Mouse (Mus musculus): Measurements from ENCODE around the gene Ddah1. TPM values are rescaled to one million over a fixed set of nuclear protein-coding genes. Genes with fewer than 3 reads are reported as not detected.
A peak's percentile ranks its signal among the peaks of the same experiment; 100 is the strongest.

Ddah1 gene
- polyA plus RNA-seq, 1 experiment from 2014 or later, result 71.2 TPM

DNA sequence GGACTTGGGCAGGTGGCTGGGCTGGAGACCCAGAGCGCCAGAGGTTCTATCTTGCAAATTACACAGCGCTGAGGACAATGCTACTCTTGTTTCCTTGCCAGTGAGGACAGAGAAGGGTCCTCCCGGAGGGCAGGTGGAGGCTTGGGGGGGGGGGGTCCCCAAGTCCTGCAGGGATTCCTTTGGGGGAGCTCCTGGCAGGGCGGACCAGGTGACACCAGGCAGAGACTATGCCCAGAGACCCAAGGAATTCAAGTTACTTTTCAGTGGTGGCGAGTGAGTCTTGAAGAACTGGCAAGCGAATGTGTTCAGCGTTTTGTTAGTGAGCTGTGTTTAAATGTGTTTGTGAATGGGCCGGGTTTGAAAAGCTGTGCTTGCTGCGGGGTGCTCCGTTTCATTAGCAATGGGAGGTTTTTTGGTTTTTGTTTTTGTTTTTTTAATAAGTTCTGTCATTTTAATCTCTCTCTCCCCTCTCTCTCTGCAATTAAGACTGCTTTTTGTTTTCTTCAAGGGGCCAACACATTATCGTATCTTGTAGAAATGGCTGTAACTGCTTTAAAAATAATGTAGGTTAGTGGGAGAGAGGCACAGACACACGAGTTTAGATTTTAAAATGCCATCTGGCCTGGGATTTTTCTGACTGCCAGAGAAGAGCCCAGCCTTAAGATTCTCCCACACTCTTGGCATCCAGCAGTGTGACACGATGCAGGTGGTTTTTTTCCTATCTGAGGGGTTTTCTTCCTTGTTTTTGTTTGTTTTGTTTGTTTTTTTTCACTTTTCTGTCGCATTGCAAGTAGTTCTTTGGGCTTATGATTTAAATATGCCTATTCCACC, 1.1 kb downstream of the Ddah1 start:
- ATAC-seq (replicated peaks; ENCODE audit: low FRiP score), result peak; percentile 79
- Histone ChIP-seq H3K4me2 (ENCODE audit: low read depth, low read length, severe bottlenecking) (peak overlapping the region; percentile 97), H3K4me1 (replicated peaks; ENCODE audit: control insufficient read depth, insufficient read depth, low read length) (peaks cover 5% of the 10 kb centered on the region; the same call in 1 of the 2 replicates), H3K27me3 (ENCODE audit: control insufficient read depth, insufficient read depth, low read length) (peaks cover 4% of the 10 kb centered on the region; the same call in 1 of the 2 replicates), H3K36me3 (ENCODE audit: control insufficient read depth, insufficient read depth, low read length) (no peaks in the 10 kb centered on the region), H3K27ac (ENCODE audit: low read depth, low read length) (peak overlapping the region; percentile 77), H3K9ac (ENCODE audit: low read length) (peak overlapping the region; percentile 90), H3K9me3 (ENCODE audit: control insufficient read depth, low read length) (no peaks in the 10 kb centered on the region), H3K4me3 (ENCODE audit: low read depth, low read length) (peak overlapping the region; percentile 61)
- 6% methylated on average over 14 of the region's 14 CpGs for WGBS
- no peak for DNase-seq (ENCODE audit: low spot score)

GRCm38 (mm10) chr3:145760547-145760946, 2.1 kb downstream of the Ddah1 start:
- Histone ChIP-seq H3K27ac (ENCODE audit: low read depth, low read length) (no peak overlapping the region), H3K4me3 (ENCODE audit: low read depth, low read length) (no peak overlapping the region), H3K4me1 (replicated peaks; ENCODE audit: control insufficient read depth, insufficient read depth, low read length) (peaks cover 7% of the 10 kb centered on the region), H3K4me2 (ENCODE audit: low read depth, low read length, severe bottlenecking) (no peak overlapping the region), H3K36me3 (ENCODE audit: control insufficient read depth, insufficient read depth, low read length) (no peaks in the 10 kb centered on the region), H3K9ac (ENCODE audit: low read length) (no peak overlapping the region), H3K27me3 (ENCODE audit: control insufficient read depth, insufficient read depth, low read length) (peaks cover 4% of the 10 kb centered on the region; the same call in 1 of the 2 replicates), H3K9me3 (ENCODE audit: control insufficient read depth, low read length) (no peaks in the 10 kb centered on the region)
- ATAC-seq (replicated peaks; ENCODE audit: low FRiP score) (no peak), DNase-seq (ENCODE audit: low spot score) (no peak)
- 87% methylated on average over 3 of the region's 3 CpGs for WGBS

DNA sequence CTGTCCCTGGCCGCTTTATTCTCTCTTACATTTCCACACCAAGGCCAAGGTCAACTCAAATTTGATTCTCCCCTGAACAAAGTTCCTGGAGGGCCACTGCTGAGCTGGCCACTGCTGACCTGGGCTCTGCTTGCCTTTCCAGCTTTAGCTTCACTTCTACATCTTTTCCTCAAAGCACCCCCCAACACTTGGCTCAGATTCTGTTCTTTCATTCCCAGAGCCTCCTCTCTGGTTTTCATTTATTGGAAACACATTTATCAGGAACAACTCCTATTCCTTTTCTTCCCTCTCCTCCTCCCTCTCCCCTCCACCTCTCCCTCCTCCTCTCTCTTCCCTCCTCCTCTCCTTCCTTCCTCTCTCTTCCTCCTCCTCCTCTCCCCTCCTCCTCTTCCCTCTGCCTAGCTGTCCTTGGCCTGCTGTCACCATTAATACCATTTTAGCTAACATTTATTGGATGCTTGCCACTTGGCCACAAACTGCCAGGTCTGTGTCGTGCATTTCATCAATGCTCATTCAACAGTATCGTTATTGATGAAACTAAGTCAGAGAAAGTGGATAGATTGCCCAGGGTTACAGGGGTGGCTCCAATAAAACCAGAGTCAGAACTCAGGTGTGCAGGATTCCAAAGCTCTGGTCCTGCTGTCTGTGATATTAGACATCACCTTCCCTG, 3.2 kb downstream of the Ddah1 start:
- Histone ChIP-seq H3K9ac (ENCODE audit: low read length) (no peak overlapping the region), H3K4me1 (replicated peaks; ENCODE audit: control insufficient read depth, insufficient read depth, low read length) (peaks cover 7% of the 10 kb centered on the region), H3K9me3 (ENCODE audit: control insufficient read depth, low read length) (no peaks in the 10 kb centered on the region), H3K36me3 (ENCODE audit: control insufficient read depth, insufficient read depth, low read length) (no peaks in the 10 kb centered on the region), H3K4me2 (ENCODE audit: low read depth, low read length, severe bottlenecking) (no peak overlapping the region), H3K4me3 (ENCODE audit: low read depth, low read length) (no peak overlapping the region), H3K27me3 (ENCODE audit: control insufficient read depth, insufficient read depth, low read length) (peaks cover 4% of the 10 kb centered on the region; the same call in 1 of the 2 replicates), H3K27ac (ENCODE audit: low read depth, low read length) (no peak overlapping the region)
- no peak for ATAC-seq (replicated peaks; ENCODE audit: low FRiP score)
- no peak for DNase-seq (ENCODE audit: low spot score)
- 82% methylated on average over 3 of the region's 3 CpGs for WGBS

DNA sequence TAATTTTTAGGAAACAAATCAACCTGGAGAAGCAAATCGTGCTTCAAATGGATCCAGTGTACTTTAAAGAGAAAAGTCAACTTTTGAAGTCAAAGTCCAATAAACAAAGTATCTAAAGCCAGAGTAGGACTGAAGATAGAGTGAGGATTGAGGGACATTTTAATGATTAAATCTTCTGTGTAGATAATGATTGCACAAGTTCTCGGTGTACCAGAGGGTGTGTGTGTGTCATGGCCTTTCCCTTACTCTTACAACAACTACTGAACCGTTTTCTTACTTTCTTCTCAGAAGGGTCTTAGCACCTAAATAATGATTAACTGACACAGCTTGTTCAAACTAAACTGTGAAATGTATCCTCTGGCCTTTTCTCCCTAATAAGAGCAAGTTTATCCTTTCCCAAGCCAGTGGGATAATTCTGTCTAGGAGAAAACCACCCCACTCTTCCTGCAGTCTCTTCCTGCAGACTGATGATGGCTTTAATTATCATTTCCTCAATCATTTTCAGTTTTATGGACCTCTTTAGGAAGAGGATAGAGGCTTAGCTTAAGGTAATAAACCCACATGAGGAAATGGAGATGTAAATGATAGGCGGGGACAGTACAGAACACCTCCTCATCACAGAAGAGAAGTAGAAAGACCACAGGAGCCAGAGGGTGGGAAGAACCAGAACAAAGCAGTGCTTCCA, 4.6 kb downstream of the Ddah1 start:
- Histone ChIP-seq H3K9ac (ENCODE audit: low read length) (no peak overlapping the region), H3K36me3 (ENCODE audit: control insufficient read depth, insufficient read depth, low read length) (no peaks in the 10 kb centered on the region), H3K4me1 (replicated peaks; ENCODE audit: control insufficient read depth, insufficient read depth, low read length) (peaks cover 7% of the 10 kb centered on the region), H3K4me3 (ENCODE audit: low read depth, low read length) (no peak overlapping the region), H3K27ac (ENCODE audit: low read depth, low read length) (no peak overlapping the region), H3K4me2 (ENCODE audit: low read depth, low read length, severe bottlenecking) (no peak overlapping the region), H3K27me3 (ENCODE audit: control insufficient read depth, insufficient read depth, low read length) (no peaks in the 10 kb centered on the region), H3K9me3 (ENCODE audit: control insufficient read depth, low read length) (no peaks in the 10 kb centered on the region)
- DNase-seq (ENCODE audit: low spot score) (no peak), ATAC-seq (replicated peaks; ENCODE audit: low FRiP score) (no peak)
- 96% methylated on average over 4 of the region's 4 CpGs for WGBS

- no peaks in the 10 kb centered on the region for H3K36me3 ChIP-seq (ENCODE audit: control insufficient read depth, insufficient read depth, low read length)
- DNase-seq (ENCODE audit: low spot score) (no peak), ATAC-seq (replicated peaks; ENCODE audit: low FRiP score) (no peak)
- no peak overlapping the region for H3K4me2 ChIP-seq (ENCODE audit: low read depth, low read length, severe bottlenecking)
- H3K9ac ChIP-seq (ENCODE audit: low read length), result no peak overlapping the region
- no peaks in the 10 kb centered on the region for H3K9me3 ChIP-seq (ENCODE audit: control insufficient read depth, low read length)
- H3K27me3 ChIP-seq (ENCODE audit: control insufficient read depth, insufficient read depth, low read length), result no peaks in the 10 kb centered on the region
- no peak overlapping the region for H3K27ac ChIP-seq (ENCODE audit: low read depth, low read length)
- 99% methylated on average over 3 of the region's 3 CpGs for WGBS
- H3K4me3 ChIP-seq (ENCODE audit: low read depth, low read length), result no peak overlapping the region
- H3K4me1 ChIP-seq (replicated peaks; ENCODE audit: control insufficient read depth, insufficient read depth, low read length), result peaks cover 7% of the 10 kb centered on the region
These were observed 5.1 kb downstream of the Ddah1 start for GRCm38 (mm10) chr3:145763642-145763972.

GRCm38 (mm10) chr3:145764416-145764815, 5.9 kb downstream of the Ddah1 start:
- no peaks in the 10 kb centered on the region for H3K27me3 ChIP-seq (ENCODE audit: control insufficient read depth, insufficient read depth, low read length)
- no peak overlapping the region for H3K4me2 ChIP-seq (ENCODE audit: low read depth, low read length, severe bottlenecking)
- H3K9ac ChIP-seq (ENCODE audit: low read length), result no peak overlapping the region
- WGBS, result 93% methylated on average over 2 of the region's 2 CpGs
- no peak for ATAC-seq (replicated peaks; ENCODE audit: low FRiP score)
- no peaks in the 10 kb centered on the region for H3K9me3 ChIP-seq (ENCODE audit: control insufficient read depth, low read length)
- peaks cover 5% of the 10 kb centered on the region for H3K4me1 ChIP-seq (replicated peaks; ENCODE audit: control insufficient read depth, insufficient read depth, low read length)
- DNase-seq (ENCODE audit: low spot score), result no peak
- no peaks in the 10 kb centered on the region for H3K36me3 ChIP-seq (ENCODE audit: control insufficient read depth, insufficient read depth, low read length)
- H3K27ac ChIP-seq (ENCODE audit: low read depth, low read length), result no peak overlapping the region
- H3K4me3 ChIP-seq (ENCODE audit: low read depth, low read length), result no peak overlapping the region

- Histone ChIP-seq H3K9me3 (ENCODE audit: control insufficient read depth, low read length) (no peaks in the 10 kb centered on the region), H3K4me3 (ENCODE audit: low read depth, low read length) (no peak overlapping the region), H3K27me3 (ENCODE audit: control insufficient read depth, insufficient read depth, low read length) (no peaks in the 10 kb centered on the region), H3K4me2 (ENCODE audit: low read depth, low read length, severe bottlenecking) (no peak overlapping the region), H3K36me3 (ENCODE audit: control insufficient read depth, insufficient read depth, low read length) (no peaks in the 10 kb centered on the region), H3K9ac (ENCODE audit: low read length) (no peak overlapping the region), H3K27ac (ENCODE audit: low read depth, low read length) (no peak overlapping the region), H3K4me1 (replicated peaks; ENCODE audit: control insufficient read depth, insufficient read depth, low read length) (peaks cover 2% of the 10 kb centered on the region; the same call in 1 of the 2 replicates)
- 94% methylated on average over 4 of the region's 4 CpGs for WGBS
- no peak for ATAC-seq (replicated peaks; ENCODE audit: low FRiP score)
- DNase-seq (ENCODE audit: low spot score), result no peak
These were observed 10.0 kb downstream of the Ddah1 start for GRCm38 (mm10) chr3:145768439-145768838.

GRCm38 (mm10) chr3:145773384-145773783, 14.9 kb downstream of the Ddah1 start:
- Histone ChIP-seq H3K27ac (ENCODE audit: low read depth, low read length) (no peak overlapping the region), H3K9ac (ENCODE audit: low read length) (no peak overlapping the region), H3K4me3 (ENCODE audit: low read depth, low read length) (no peak overlapping the region), H3K36me3 (ENCODE audit: control insufficient read depth, insufficient read depth, low read length) (no peaks in the 10 kb centered on the region), H3K9me3 (ENCODE audit: control insufficient read depth, low read length) (no peaks in the 10 kb centered on the region), H3K27me3 (ENCODE audit: control insufficient read depth, insufficient read depth, low read length) (no peaks in the 10 kb centered on the region), H3K4me1 (replicated peaks; ENCODE audit: control insufficient read depth, insufficient read depth, low read length) (no peaks in the 10 kb centered on the region), H3K4me2 (ENCODE audit: low read depth, low read length, severe bottlenecking) (no peak overlapping the region)
- 89% methylated on average over 9 of the region's 9 CpGs for WGBS
- no peak for DNase-seq (ENCODE audit: low spot score)
- no peak for ATAC-seq (replicated peaks; ENCODE audit: low FRiP score)

Data from forebrain, embryonic 11.5 days (tissue).